ENCODE assay signal across 22 mouse cellular contexts in genomic region chr9:98710155-98710710, GRCm38 (mm10).
DNase-seq lines count a peak whose midpoint lies in the region; ATAC-seq lines count a peak whose summit lies in the region.
"Had no signal": no experiment of that assay in that cellular context is flagged by ENCODE, and none has a peak within 500 bp of the region (broad histone marks: within the 10 kb centered on the region; RNA-seq: fewer than 3 reads in every experiment).

No protein-coding gene starts in this region.

- no peaks in the 10 kb centered on the region for H3K36me3 ChIP-seq in intestine, embryonic 14.5 days (ENCODE audit: control insufficient read depth, insufficient read depth, low read length)
- H3K36me3 ChIP-seq in intestine, embryonic 15.5 days: no peaks in the 10 kb centered on the region
- no peaks in the 10 kb centered on the region; the same call in 1 of the 2 replicates for H3K36me3 ChIP-seq in embryonic facial prominence, embryonic 11.5 days (replicated peaks; ENCODE audit: control insufficient read depth, insufficient read depth, low read depth, low read length)
- no peaks in the 10 kb centered on the region for H3K36me3 ChIP-seq in embryonic facial prominence, embryonic 14.5 days (ENCODE audit: control insufficient read depth, insufficient read depth, low read length)
- H3K36me3 ChIP-seq in limb, embryonic 13.5 days: no peaks in the 10 kb centered on the region
- no peaks in the 10 kb centered on the region for H3K36me3 ChIP-seq in liver, embryonic 12.5 days
- H3K36me3 ChIP-seq: embryonic facial prominence, embryonic 15.5 days; forebrain, embryonic 10.5 days; heart, embryonic 12.5 days; hindbrain, embryonic 15.5 days had no signal

- H3K27me3 ChIP-seq in intestine, embryonic 14.5 days (replicated peaks; ENCODE audit: control insufficient read depth, insufficient read depth, low read length): no peaks in the 10 kb centered on the region
- no peaks in the 10 kb centered on the region for H3K27me3 ChIP-seq in intestine, embryonic 15.5 days (replicated peaks)
- no peaks in the 10 kb centered on the region for H3K27me3 ChIP-seq in embryonic facial prominence, embryonic 11.5 days (ENCODE audit: control insufficient read depth, insufficient read depth, low read length)
- no peaks in the 10 kb centered on the region for H3K27me3 ChIP-seq in embryonic facial prominence, embryonic 14.5 days (replicated peaks; ENCODE audit: control insufficient read depth, insufficient read depth, low read length)
- H3K27me3 ChIP-seq in limb, embryonic 13.5 days: peaks cover 5% of the 10 kb centered on the region; the same call in 1 of the 2 replicates
- no peaks in the 10 kb centered on the region for H3K27me3 ChIP-seq in liver, embryonic 12.5 days (replicated peaks)
- H3K27me3 ChIP-seq: heart, embryonic 12.5 days; hindbrain, embryonic 15.5 days had no signal

- H3K4me1 ChIP-seq in intestine, embryonic 14.5 days (replicated peaks; ENCODE audit: control insufficient read depth, insufficient read depth, low read length): peaks cover 9% of the 10 kb centered on the region; the same call in 1 of the 2 replicates
- no peaks in the 10 kb centered on the region for H3K4me1 ChIP-seq in intestine, embryonic 15.5 days (replicated peaks)
- H3K4me1 ChIP-seq in embryonic facial prominence, embryonic 11.5 days (ENCODE audit: control insufficient read depth, insufficient read depth, low read length): peaks cover 4% of the 10 kb centered on the region
- peaks cover 10% of the 10 kb centered on the region for H3K4me1 ChIP-seq in embryonic facial prominence, embryonic 14.5 days (ENCODE audit: control insufficient read depth, insufficient read depth, low read length)
- peaks cover 48% of the 10 kb centered on the region for H3K4me1 ChIP-seq in limb, embryonic 13.5 days
- no peaks in the 10 kb centered on the region for H3K4me1 ChIP-seq in liver, embryonic 12.5 days
- H3K4me1 ChIP-seq: heart, embryonic 12.5 days; hindbrain, embryonic 15.5 days had no signal

- H3K4me2 ChIP-seq in intestine, embryonic 14.5 days (ENCODE audit: low read length): no peak overlapping the region
- H3K4me2 ChIP-seq in intestine, embryonic 15.5 days (replicated peaks): no peak overlapping the region
- no peak overlapping the region for H3K4me2 ChIP-seq in embryonic facial prominence, embryonic 11.5 days (ENCODE audit: low read depth, low read length)
- no peak overlapping the region for H3K4me2 ChIP-seq in embryonic facial prominence, embryonic 14.5 days (ENCODE audit: low read depth, low read length)
- no peak overlapping the region; the same call in 1 of the 2 replicates for H3K4me2 ChIP-seq in limb, embryonic 13.5 days (replicated peaks)
- no peak overlapping the region for H3K4me2 ChIP-seq in liver, embryonic 12.5 days
- H3K4me2 ChIP-seq: embryonic facial prominence, embryonic 15.5 days; heart, embryonic 12.5 days; hindbrain, embryonic 15.5 days had no signal

- H3K9ac ChIP-seq in intestine, embryonic 14.5 days (ENCODE audit: low read length): no peak overlapping the region
- H3K9ac ChIP-seq in intestine, embryonic 15.5 days: no peak overlapping the region
- no peak overlapping the region for H3K9ac ChIP-seq in embryonic facial prominence, embryonic 11.5 days (replicated peaks; ENCODE audit: low read length)
- H3K9ac ChIP-seq in embryonic facial prominence, embryonic 14.5 days (ENCODE audit: low read depth, low read length): no peak overlapping the region; the same call in 1 of the 2 replicates
- H3K9ac ChIP-seq in limb, embryonic 13.5 days: no peak overlapping the region
- no peak overlapping the region for H3K9ac ChIP-seq in liver, embryonic 12.5 days
- H3K9ac ChIP-seq: embryonic facial prominence, embryonic 15.5 days; heart, embryonic 12.5 days; hindbrain, embryonic 15.5 days had no signal

- no peak overlapping the region for H3K27ac ChIP-seq in intestine, embryonic 14.5 days (ENCODE audit: low read depth)
- no peak overlapping the region for H3K27ac ChIP-seq in intestine, embryonic 15.5 days
- H3K27ac ChIP-seq in embryonic facial prominence, embryonic 11.5 days (replicated peaks; ENCODE audit: low read depth, low read length): 0 out of 2 replicates have a peak overlapping the region, but pooled peaks have one; percentile 20
- no peak overlapping the region for H3K27ac ChIP-seq in embryonic facial prominence, embryonic 14.5 days (replicated peaks; ENCODE audit: low read depth, low read length)
- peak overlapping the region; percentile 40; the same call in 1 of the 2 replicates for H3K27ac ChIP-seq in limb, embryonic 13.5 days
- H3K27ac ChIP-seq in liver, embryonic 12.5 days: no peak overlapping the region
- H3K27ac ChIP-seq: embryonic facial prominence, embryonic 15.5 days; forebrain, embryonic 10.5 days; heart, adult 2 months; hindbrain, embryonic 15.5 days had no signal

- no peaks in the 10 kb centered on the region for H3K9me3 ChIP-seq in intestine, embryonic 14.5 days (ENCODE audit: control insufficient read depth, low read length)
- H3K9me3 ChIP-seq in intestine, embryonic 15.5 days: no peaks in the 10 kb centered on the region
- H3K9me3 ChIP-seq in embryonic facial prominence, embryonic 11.5 days (replicated peaks; ENCODE audit: control insufficient read depth, low read length): no peaks in the 10 kb centered on the region
- H3K9me3 ChIP-seq in embryonic facial prominence, embryonic 14.5 days (ENCODE audit: control insufficient read depth, low read length): no peaks in the 10 kb centered on the region
- no peaks in the 10 kb centered on the region for H3K9me3 ChIP-seq in limb, embryonic 13.5 days
- H3K9me3 ChIP-seq in liver, embryonic 12.5 days (replicated peaks): no peaks in the 10 kb centered on the region
- H3K9me3 ChIP-seq: embryonic facial prominence, embryonic 15.5 days; forebrain, embryonic 10.5 days; heart, embryonic 12.5 days; hindbrain, embryonic 15.5 days had no signal

- ATAC-seq in intestine, embryonic 14.5 days (replicated peaks; ENCODE audit: low FRiP score, low TSS enrichment, low read depth): no peak
- ATAC-seq in intestine, embryonic 15.5 days: no peak
- no peak; the same call in 1 of the 2 replicates for ATAC-seq in embryonic facial prominence, embryonic 11.5 days (replicated peaks; ENCODE audit: insufficient number of reproducible peaks, low FRiP score, low TSS enrichment, low read depth)
- 0 out of 2 replicates have a peak, but pooled peaks have one; percentile 5 for ATAC-seq in embryonic facial prominence, embryonic 14.5 days (ENCODE audit: low read depth)
- ATAC-seq in limb, embryonic 13.5 days (ENCODE audit: low FRiP score, low read depth): peak; percentile 28; the same call in 1 of the 2 replicates
- no peak for ATAC-seq in liver, embryonic 12.5 days
- ATAC-seq: forebrain, embryonic 14.5 days; inflammation-experienced regulatory T-cells, adult 6 months had no signal

- peak; percentile 48 for DNase-seq in intestine, embryonic 14.5 days (ENCODE audit: low spot score)
- DNase-seq in embryonic facial prominence, embryonic 11.5 days (ENCODE audit: low spot score): peak; percentile 75
- peak; percentile 63 for DNase-seq in embryonic facial prominence, embryonic 14.5 days (ENCODE audit: low spot score)
- no peak for DNase-seq in frontal cortex, postnatal 36 days (ENCODE audit: low spot score in 2 of 2)
- DNase-seq: adrenal gland, adult 2 months; adrenal gland, postnatal 25 days; cerebellum, adult 18-20 months; cerebellum, adult 9-11 months; cerebellum, postnatal 36 days; gastrocnemius, postnatal 36 days; heart, adult 2 months; heart, postnatal 36 days had no signal

- no peak overlapping the region for H3K4me3 ChIP-seq in intestine, embryonic 14.5 days (ENCODE audit: low read depth, low read length)
- H3K4me3 ChIP-seq in intestine, embryonic 15.5 days (replicated peaks): no peak overlapping the region
- no peak overlapping the region for H3K4me3 ChIP-seq in embryonic facial prominence, embryonic 11.5 days (ENCODE audit: low read depth, low read length)
- no peak overlapping the region for H3K4me3 ChIP-seq in embryonic facial prominence, embryonic 14.5 days (ENCODE audit: low read depth, low read length)
- H3K4me3 ChIP-seq in limb, embryonic 13.5 days: no peak overlapping the region
- no peak overlapping the region for H3K4me3 ChIP-seq in liver, embryonic 12.5 days
- H3K4me3 ChIP-seq: embryonic facial prominence, embryonic 15.5 days; erythroblast, embryonic 14.5 days; forebrain, embryonic 10.5 days; heart, adult 2 months; heart, embryonic 12.5 days; hindbrain, embryonic 15.5 days had no signal

- WGBS in intestine, embryonic 14.5 days: 41% methylated on average over 9 of the region's 9 CpGs
- 54% methylated on average over 9 of the region's 9 CpGs for WGBS in intestine, embryonic 15.5 days
- WGBS in embryonic facial prominence, embryonic 11.5 days: 29% methylated on average over 9 of the region's 9 CpGs
- WGBS in embryonic facial prominence, embryonic 14.5 days: 24% methylated on average over 9 of the region's 9 CpGs
- 18% methylated on average over 9 of the region's 9 CpGs for WGBS in limb, embryonic 13.5 days
- 79% methylated on average over 9 of the region's 9 CpGs for WGBS in liver, embryonic 12.5 days (ENCODE audit: insufficient replicate concordance)

Comparison
In these comparisons a context has a peak if more than half of its experiments do, and no peak if none do; other contexts are left out.
1. ATAC-seq: peak in embryonic facial prominence, embryonic 14.5 days (single experiment) and limb, embryonic 13.5 days (single experiment); none in intestine, embryonic 14.5 days (single experiment), intestine, embryonic 15.5 days (single experiment), embryonic facial prominence, embryonic 11.5 days (single experiment) and liver, embryonic 12.5 days (single experiment).
2. H3K27ac ChIP-seq: peak in embryonic facial prominence, embryonic 11.5 days (single experiment) and limb, embryonic 13.5 days (single experiment); none in intestine, embryonic 14.5 days (single experiment), intestine, embryonic 15.5 days (single experiment), embryonic facial prominence, embryonic 14.5 days (single experiment) and liver, embryonic 12.5 days (single experiment).
3. DNase-seq: peak in intestine, embryonic 14.5 days (single experiment), embryonic facial prominence, embryonic 11.5 days (single experiment) and embryonic facial prominence, embryonic 14.5 days (single experiment); none in frontal cortex, postnatal 36 days (0 of 2).